Mouse (Mus musculus) retina, postnatal 7 days (tissue): ENCODE measurements around the gene Chrm5.
"Not testable (repeated sequence)": the region's sequence is repeated elsewhere in the genome, so short reads cannot be mapped to it uniquely, and the experiment has no call there.

Source experiments
- DNase-seq: peaks from one replicate; pipeline ENCODE4 v3.0.0-alpha.2; 2012; ENCODE audit warnings: low read depth, low spot score

Gene Chrm5

DNA sequence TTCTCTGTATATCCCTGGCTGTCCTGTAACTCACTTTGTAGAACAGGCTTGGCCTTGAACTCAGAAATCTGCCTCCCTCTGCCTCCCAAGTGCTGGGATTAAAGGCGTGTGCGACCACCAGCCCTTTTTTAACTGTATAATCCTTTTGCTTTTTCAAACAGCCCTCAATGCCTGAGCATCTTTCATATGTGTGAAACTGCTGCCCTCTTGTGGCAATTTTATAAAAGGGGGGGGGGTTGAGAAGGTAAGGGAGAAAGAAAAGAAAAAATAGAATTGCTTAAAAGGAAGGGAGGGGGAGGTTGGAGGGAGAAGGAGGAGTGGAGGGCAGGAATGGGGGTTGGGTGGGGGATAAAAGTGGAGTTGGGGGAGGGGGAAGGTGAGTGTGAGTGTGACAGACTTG is 995 bp upstream of the Chrm5 start:
- DNase-seq = peak; percentile 54

- no peak for DNase-seq
These were observed 4.0 kb downstream of the Chrm5 start for GRCm38 (mm10) chr2:112476554-112476953.

DNA sequence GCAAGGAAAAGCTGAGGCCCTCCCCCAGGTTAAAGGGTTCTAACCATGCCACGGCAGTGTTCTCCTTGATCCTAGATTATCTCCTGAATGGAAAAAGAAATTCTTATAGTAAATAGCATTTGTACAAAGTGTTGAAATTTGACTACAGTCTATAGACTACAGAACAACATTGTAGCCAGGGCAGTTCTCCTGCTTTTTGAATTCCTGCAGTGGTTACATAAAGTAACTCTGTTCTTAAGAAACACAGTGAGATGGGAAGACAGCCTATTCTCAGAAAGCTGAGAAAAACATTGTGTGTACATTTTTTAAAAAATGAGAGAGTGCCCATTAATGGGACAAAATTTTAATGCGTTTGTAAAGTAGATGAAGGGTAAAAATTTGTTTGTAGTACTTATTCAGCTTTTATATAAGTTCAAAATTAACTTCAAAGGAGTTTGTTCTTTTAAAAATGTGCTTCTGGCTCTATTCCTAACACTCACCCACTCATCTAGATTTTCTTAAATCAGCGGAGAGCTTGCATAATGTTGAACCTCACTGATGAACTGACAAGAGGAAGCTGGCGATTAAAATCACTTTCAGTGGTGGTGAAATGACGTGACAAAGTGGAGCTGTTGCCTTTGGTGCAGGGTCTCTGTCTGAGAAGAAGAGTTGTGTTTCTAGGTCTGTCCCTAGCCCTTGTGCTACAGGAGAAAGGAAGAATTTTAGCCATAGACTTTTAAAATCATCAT is 5.4 kb downstream of the Chrm5 start:
- no peak for DNase-seq

GRCm38 (mm10) chr2:112472076-112472475 is 8.5 kb downstream of the Chrm5 start:
- no peak for DNase-seq

GRCm38 (mm10) chr2:112470961-112471381 is 9.6 kb downstream of the Chrm5 start:
- DNase-seq = peak; percentile 73

DNA sequence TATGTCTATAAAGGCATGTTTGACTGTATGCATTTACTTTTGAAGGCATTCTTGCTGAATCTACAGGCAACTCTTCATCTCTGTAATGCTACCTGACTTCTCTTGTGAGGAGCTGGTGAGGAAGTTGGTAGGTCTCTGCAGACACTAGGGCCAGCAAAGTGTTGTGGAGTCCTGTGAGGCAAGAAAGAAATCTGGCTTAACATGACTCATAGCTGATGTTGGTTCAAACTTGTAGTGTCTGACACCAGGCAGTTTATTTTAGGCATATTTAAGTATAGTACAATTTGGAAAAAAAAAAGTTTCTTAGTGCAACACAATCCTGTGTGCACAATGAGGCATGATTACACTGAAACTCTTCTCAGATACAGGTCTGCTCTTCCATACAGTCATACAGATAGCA is 11.0 kb downstream of the Chrm5 start:
- no peak for DNase-seq

GRCm38 (mm10) chr2:112460557-112460956 is 20.0 kb downstream of the Chrm5 start:
- DNase-seq = no peak

GRCm38 (mm10) chr2:112454862-112455564 is 25.6 kb downstream of the Chrm5 start, which contains the start of gene Emc7:
TSS of gene Emc7 (plus strand) at chr2:112454997.
- DNase-seq = peak; percentile 90

- DNase-seq = no peak
These were observed 26.3 kb downstream of the Chrm5 start for GRCm38 (mm10) chr2:112454125-112454861.

- DNase-seq = not testable (repeated sequence)
These were observed 28.1 kb downstream of the Chrm5 start for GRCm38 (mm10) chr2:112452513-112452912.

- DNase-seq = no peak
These were observed 30.8 kb downstream of the Chrm5 start for GRCm38 (mm10) chr2:112449597-112450296.

GRCm38 (mm10) chr2:112448510-112449059 is 32.0 kb downstream of the Chrm5 start:
- DNase-seq = no peak

GRCm38 (mm10) chr2:112448046-112448445 is 32.5 kb downstream of the Chrm5 start:
- DNase-seq = not testable (repeated sequence)

DNA sequence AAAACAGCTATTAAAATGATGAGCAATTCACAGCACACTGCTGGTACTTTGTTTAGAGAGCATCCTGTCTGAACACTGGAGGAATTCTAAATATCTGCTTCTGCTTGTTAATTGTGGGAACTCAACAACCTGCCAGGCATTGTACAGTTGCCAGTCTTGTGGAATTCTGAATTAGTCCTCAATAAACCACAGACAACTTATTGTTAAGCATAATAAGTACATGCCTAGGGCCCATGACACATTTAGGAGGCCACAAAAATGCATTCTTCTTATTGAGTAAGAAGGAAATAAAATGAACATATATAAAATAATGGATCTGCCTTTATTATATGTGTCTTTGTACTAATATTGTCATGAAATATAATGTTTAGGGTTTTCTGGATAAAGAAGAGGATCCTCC is 35.1 kb downstream of the Chrm5 start:
- no peak for DNase-seq

- no peak for DNase-seq
These were observed 37.1 kb downstream of the Chrm5 start for GRCm38 (mm10) chr2:112443491-112443890.

GRCm38 (mm10) chr2:112437589-112437988 is 43.0 kb downstream of the Chrm5 start:
- no peak for DNase-seq

- no peak for DNase-seq
These were observed 44.3 kb downstream of the Chrm5 start for GRCm38 (mm10) chr2:112436292-112436691.

DNA sequence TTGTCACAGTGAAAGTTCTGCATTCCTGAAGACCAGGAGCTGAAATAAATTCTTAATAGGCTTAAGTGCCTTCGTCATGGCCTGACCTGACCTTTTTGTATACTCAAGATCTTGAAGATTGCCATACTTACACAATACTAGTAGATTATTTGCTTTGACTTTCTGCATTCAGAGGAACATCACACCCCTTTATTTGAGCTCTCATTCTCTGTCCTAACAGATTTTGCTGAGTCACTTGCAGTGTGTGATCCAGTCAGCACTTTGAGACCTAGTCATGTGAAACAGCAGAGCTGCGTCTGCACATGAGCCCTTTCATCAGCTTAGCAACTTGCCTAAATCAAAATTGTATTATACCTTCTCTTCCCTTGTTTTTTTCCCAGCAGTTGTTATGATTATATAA is 47.2 kb downstream of the Chrm5 start:
- no peak for DNase-seq

DNA sequence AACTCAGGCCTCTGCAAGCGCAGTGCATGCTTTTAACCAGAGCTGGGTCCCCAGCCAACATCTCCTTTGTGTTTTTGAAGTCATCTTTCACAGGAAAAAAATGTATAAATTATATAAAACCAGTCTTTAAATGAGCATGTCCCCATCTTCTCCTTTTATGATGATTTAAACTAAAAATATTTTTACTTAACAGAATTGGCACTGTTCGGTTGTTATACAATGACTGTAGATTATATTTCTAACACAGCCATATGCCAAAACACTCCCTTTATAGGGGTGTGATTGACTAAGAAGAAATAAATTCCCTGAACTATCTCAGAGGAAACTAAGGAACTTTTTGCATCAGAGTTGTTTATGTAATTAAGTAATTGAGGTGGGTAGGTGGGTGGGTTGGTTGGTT is 48.0 kb downstream of the Chrm5 start:
- no peak for DNase-seq

DNA sequence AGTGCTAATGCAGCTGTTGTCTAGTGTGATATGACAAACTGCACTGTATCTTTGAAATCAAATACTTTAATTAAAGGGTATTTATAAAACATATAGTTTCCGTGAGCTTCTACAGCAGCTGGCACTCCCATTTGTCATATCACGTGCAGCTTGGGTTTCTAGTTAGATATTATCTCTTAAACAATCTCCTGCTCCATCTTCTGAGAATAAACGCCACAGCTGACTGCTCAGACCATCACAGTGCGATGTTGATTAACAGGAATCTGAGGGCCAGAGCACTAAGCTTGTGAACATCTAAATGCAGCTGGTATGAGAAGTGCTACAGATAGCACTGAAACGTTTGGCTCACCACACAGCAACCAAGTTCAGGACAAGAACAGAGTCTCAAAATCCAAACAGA is 50.2 kb downstream of the Chrm5 start:
- DNase-seq = no peak

GRCm38 (mm10) chr2:112429665-112430064 is 50.9 kb downstream of the Chrm5 start:
- DNase-seq = no peak
